Mouse (Mus musculus) stomach, postnatal 0 days (tissue): ENCODE measurements around the gene Thap12.

Source experiments
- CTCF ChIP-seq: IDR thresholded peaks from 2 replicates; pipeline ENCODE4 v1.5.1; 2016; ENCODE audit warnings: antibody characterized with exemption, low read depth, mild to moderate bottlenecking, moderate library complexity
- EP300 ChIP-seq: optimal IDR thresholded peaks from 2 replicates; pipeline ENCODE3; 2016; ENCODE audit warnings: antibody characterized with exemption

DNA sequence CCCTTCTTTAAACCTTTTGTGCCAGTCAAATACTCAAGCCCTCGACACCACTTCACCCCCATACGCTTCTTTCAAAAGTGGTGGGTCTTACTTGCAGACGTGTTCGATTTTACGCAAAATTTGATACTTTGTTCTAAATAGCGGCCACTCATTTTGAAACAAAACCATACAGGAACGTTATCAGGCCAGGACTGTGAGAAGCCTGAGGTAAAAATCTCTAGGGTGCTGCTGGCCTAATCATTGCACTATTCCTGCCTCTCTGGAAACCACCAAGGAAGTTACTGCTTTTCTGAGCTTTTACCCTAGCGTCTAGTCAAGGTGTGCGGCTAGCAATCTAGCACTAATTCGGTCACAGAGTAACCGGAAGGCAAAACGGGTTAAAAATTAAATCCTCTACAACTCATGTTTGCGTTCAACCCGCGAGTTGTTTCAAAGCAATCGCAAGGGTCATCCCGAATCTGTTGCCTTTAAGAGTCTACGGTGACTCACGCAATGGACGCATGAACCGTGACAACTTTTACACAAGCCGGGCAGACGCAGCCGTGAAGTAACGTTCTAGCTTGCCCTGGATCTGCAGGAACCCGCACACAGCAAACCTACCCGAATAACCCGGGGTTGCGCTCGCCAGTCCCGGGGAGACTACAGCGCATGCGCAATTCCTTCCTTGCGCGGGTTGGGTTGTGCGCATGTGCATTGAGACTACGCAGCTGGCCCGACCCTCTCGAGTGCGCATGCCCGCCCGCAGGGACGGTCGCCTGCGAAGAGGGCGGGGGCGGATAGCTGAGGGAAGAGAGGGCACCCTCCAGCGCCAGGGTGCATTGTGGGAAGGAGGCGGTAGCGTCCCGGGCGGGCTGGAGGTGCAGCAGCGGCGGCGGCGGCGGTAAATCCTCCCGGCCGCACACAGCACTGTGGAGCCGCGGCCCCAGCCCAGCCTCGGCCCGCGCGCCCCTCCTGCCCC, at the start of gene Thap12:
- TF ChIP-seq CTCF, result peak; percentile 64
- no peak for TF ChIP-seq EP300
